Mouse (Mus musculus) T-helper 2 cell (primary cell): ENCODE data around the gene Hp.

Experiments
- in situ Hi-C: fragments of 300-600 bp; cut with MboI, MseI; formaldehyde crosslinking; loops from one replicate; pipeline ENCODE4 v1.15.1; 2025; ENCODE audit warnings: high pct_unique_total_duplicates

The Hp gene

DNA sequence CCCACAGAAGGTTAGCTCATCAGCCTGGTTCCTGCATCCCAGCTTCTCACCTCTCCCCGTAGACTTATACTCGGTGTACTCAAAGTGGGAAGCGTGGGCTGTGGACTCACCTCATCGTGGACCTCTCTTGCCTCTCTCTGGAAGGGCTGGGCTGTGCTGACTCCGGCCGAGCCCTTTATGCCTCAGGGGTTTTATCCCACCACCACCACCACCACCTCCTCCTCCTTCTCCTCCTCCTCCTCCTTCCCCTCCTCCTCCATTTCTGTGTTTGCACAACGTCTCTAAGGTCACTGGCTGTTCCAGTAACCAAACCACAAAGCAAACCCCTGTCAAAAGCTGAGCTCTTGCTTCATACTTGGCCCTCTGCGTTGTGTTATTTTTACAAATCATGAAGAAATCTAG is at the start of gene Hp:
TSS of gene Hp (minus strand) at position 273 of the 402 bp plus-strand sequence.
- in situ Hi-C loops = no loop called here

DNA sequence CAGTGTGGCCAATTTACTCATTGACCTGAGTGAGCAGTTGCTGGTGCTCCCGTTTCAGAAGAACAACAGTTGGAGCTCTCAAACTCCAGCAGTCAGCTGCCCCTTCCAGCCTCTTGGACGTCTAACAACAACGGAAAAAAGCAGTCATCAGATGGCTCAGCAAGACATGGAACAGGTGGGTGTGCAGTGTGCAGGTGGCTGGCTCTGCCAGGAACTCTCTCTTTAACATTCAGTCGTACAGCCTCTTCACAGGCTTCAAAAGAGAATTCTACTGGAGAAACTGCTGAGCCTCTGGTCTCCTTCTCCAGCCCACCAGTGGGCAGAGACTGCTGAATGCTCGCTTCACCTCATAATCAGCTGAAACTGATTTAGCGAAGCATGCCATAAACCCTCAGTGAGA is 49.7 kb upstream of the Hp start:
- in situ Hi-C loops = no loop called here

DNA sequence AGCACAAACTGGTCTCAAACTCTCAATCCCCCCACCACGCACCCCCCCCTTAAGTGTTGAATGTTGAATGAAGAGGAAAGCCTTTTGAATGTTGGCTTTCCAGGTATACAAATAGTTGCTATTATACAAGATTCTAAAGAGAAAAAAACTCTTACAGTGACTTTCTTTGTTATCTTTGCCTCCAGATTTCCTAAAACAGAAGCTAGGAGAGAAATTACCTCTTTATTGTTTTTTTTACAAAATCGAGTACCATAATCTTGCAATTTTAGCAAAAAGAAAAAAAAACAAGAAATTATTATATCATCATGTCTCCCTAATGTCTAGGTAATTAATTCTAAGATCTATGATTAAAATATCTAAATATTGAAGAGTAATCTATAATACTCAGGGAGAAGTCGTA is 36.6 kb upstream of the Hp start:
- in situ Hi-C loops = no loop called here

- in situ Hi-C loops = no loop called here
These were observed 35.6 kb upstream of the Hp start, which contains the start of gene Pkd1l3 for GRCm38 (mm10) chr8:109614243-109615210. Gene Pkd1l3, plus strand, starts transcription at chr8:109614517.

- in situ Hi-C loops = loop anchor here (5.0 kb wide), 1 partner anchor 83 kb away; the partner anchor contains the start of gene Ist1
These were observed 30.2 kb upstream of the Hp start for GRCm38 (mm10) chr8:109609153-109609502.

GRCm38 (mm10) chr8:109608271-109609152 is 29.5 kb upstream of the Hp start, which contains the start of gene Dhodh:
Gene Dhodh, minus strand, starts transcription at chr8:109608673.
- in situ Hi-C loops = loop anchor here (5.0 kb wide), 1 partner anchor 84 kb away; the partner anchor contains the start of gene Ist1

DNA sequence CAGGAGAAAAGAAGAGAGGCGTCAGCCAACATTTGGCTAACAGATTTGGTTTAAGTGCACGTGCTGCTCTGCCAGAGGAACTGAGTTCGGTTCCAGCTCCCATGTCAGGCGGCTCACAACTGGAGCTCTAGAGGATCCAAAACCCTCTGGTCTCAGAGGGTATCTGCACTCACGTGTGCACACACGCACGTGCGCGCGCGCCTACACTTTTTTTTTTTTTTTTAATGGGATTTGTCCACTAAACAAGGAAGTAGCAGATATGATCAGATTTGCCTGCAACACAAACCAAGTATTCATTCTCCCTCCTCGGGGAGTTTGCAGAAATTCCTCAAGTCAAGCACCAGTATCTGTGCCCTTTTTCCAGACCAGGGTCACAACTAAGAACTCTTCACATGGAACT is 28.7 kb upstream of the Hp start:
- in situ Hi-C loops = loop anchor here (5.0 kb wide), 1 partner anchor 85 kb away; the partner anchor contains the start of gene Ist1

GRCm38 (mm10) chr8:109606725-109607124 is 27.8 kb upstream of the Hp start:
- in situ Hi-C loops = loop anchor here (5.0 kb wide), 1 partner anchor 86 kb away; the partner anchor contains the start of gene Ist1

DNA sequence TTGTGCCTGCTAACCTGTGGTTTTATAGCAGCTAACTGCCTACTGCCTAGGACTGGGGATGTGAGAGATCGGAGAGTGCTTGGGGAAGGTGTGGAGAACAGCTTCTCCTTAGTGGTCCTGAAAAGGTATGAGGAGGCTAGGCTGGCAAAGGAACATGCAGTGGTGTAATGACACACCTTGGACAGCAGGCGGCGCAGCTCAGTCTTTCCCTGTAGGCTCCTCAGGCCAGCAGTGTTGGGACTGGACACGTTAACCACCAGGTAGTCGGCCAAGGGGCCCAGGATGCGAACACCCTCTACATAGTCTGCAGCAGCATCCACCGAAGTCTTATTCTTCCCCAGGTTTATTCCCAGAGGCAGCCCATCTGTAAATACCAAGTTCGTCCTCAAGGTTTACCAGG is 16.9 kb upstream of the Hp start:
- in situ Hi-C loops = loop anchor here (5.0 kb wide), 1 partner anchor 621 kb away; the partner anchor contains the start of gene Cmtr2

- in situ Hi-C loops = no loop called here
These were observed 14.3 kb upstream of the Hp start for GRCm38 (mm10) chr8:109593117-109593788.

DNA sequence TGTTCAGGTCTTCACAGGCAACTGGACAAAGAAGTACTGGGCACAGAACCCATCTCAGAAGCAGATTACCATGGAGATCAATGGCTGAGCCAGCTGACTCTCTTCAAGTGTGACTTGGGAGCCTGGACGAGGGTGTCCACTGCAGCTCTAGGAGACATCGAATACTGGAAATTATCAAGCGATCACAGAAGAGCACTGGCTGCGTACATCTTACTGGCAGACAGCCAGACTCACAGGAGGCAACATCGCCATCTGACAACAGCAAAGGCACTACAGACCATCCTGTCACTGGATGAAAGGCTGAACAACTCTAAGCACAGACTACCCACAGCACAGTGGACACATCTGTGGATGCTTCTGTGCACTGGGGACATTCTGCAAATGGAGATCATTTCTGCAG is 13.2 kb upstream of the Hp start:
- in situ Hi-C loops = no loop called here

GRCm38 (mm10) chr8:109591367-109591766 is 12.4 kb upstream of the Hp start:
- in situ Hi-C loops = no loop called here

- in situ Hi-C loops = no loop called here
These were observed 11.9 kb upstream of the Hp start for GRCm38 (mm10) chr8:109590901-109591300.

- in situ Hi-C loops = no loop called here
These were observed 8.1 kb upstream of the Hp start for GRCm38 (mm10) chr8:109586972-109587504.

- in situ Hi-C loops = no loop called here
These were observed 6.7 kb upstream of the Hp start for GRCm38 (mm10) chr8:109585652-109586051.

DNA sequence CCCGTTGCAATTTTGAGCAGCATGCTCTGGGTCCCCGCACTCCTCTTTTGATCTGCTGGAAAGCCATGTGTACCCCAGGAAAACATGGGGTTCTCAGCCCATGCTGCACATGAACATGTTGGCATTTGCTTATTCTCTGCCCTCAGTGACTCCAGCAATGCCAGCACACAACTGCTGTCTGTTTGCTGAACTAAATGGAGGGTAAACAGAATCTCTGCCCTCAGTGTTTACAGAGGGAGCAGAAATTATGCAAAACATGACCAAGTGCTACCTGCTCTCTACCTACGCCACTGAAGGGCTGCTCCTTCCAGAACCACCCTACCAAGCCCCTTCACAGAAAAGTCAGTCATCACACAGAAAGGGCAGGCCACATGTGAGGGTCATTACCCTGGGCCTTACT is 5.9 kb upstream of the Hp start:
- in situ Hi-C loops = no loop called here

DNA sequence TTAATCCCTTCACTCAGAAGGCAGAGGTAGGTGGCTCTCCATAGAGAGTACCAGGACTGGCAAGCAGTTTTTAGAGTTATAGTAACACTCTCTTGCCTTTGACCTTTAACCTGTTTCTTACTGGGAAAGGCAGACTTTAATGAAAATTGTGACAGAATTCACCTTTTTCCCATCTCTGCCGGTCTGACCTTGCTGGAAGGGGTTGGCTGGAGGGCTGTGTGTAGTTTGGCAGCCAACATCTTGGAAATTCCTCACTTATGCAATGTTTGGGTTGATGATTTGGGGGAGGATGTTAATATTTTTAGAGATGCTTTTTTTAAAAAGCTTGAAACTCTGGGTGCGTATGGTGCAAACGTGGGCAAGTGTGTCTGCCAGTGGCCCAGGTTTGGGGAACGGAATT is 5.3 kb upstream of the Hp start:
- in situ Hi-C loops = no loop called here

DNA sequence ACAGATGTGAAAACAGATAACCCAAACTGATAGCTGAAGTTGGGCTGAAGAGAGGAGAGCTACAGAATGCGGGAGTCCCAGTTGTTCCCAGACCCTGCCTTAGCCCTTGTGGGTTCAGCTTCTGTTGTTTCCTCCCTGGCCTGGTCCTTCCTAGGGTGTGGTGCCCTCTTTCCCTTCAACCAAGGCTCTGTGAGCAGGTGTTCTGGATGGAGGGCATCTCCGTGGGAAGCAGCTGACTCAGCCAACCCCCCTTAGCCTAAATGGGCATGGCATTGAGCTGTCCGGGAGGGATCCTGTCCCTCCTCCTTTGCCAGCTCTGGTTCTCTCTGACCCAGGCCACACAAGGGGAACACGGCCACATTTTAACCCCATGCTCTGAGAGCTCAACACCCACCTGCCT is 2.7 kb downstream of the Hp start:
- in situ Hi-C loops = no loop called here

- in situ Hi-C loops = no loop called here
These were observed 7.8 kb downstream of the Hp start for GRCm38 (mm10) chr8:109571139-109571538.

DNA sequence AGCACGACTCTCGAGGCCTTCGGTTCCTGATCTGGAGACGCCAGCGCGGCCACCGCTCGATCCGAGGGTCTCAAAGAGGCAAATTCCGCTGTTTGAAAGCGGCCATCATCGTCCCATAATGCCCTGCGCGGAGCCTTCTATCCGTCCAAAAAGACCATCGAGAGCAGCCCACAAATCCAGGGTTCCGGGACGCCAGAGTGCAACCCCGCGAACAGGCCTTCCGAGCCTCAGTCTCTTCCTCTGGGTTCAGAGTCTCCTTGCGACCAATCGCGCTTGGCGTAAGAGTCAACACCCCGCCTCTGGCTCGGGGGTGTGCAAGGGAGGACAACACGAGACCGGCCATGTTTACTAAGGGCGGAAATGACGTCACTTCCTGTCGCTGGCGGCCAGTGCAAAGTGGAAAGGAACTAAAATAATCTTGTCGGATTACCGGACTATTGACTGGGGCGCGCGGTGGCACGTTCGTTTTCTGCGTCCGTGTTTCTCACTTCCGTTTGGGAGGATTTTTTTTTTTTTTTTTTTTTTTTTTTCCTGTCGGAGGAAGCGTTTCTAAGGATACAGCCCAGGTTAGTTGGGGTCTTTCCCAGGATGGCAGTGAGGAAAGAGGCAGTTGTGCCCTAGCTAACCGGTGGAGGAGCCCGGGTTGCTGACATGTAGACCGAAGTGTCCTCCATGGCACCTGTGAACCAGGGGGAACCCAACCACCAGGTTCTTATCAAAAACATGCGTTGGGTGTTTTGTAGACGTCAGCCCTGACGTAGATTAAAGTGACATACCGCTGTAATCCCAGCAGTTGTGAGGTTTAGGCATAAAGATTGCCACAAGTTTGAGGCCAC is 13.3 kb downstream of the Hp start, which contains the start of the genes Dhx38 and Txnl4b:
TSS of gene Dhx38 (minus strand) at position 364 of the 836 bp plus-strand sequence.
TSS of gene Txnl4b (plus strand) at position 395 of the 836 bp plus-strand sequence.
- in situ Hi-C loops = no loop called here
